ENCODE assay signal across 28 mouse cellular contexts in the genomic region with DNA sequence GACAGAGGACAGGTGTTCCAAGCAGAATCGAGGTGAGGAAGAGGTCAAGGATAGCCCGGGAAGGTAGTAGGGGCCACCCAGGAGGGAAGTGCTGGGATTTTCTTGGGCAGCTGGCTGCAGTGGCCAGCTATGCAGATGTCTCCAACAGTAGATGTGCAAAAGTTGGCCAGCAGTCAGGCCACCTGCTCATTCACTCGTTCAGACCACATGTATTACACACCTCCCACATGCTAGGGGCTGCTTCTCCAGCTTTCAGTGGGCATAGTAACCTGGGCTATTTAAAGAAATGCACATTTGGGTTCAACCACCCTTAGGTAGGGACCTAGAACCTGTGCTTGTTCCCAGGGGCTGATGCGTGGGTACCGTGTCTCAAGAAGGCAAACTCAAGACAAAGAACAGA. TPM values are rescaled to one million over a fixed set of nuclear protein-coding genes. Genes with fewer than 3 reads are reported as not detected.
"Had no signal": no experiment of that assay in that cellular context is flagged by ENCODE, and none has a peak within 500 bp of the region (broad histone marks: within the 10 kb centered on the region; RNA-seq: fewer than 3 reads in every experiment).

No protein-coding gene starts in this region.

- H3K36me3 ChIP-seq: hindbrain, embryonic 15.5 days had no signal

- H3K9ac ChIP-seq: hindbrain, embryonic 15.5 days; kidney, embryonic 15.5 days; limb, embryonic 13.5 days; limb, embryonic 15.5 days; liver, embryonic 12.5 days; liver, embryonic 14.5 days had no signal

- ATAC-seq: hindbrain, postnatal 0 days; intestine, embryonic 16.5 days; liver, embryonic 12.5 days had no signal

- H3K27ac ChIP-seq: heart, embryonic 10.5 days; hindbrain, embryonic 13.5 days; hindbrain, embryonic 15.5 days; hindbrain, postnatal 0 days; kidney, embryonic 15.5 days; kidney, postnatal 0 days; limb, embryonic 13.5 days; limb, embryonic 15.5 days; liver, embryonic 12.5 days; liver, embryonic 14.5 days had no signal

- H3K27me3 ChIP-seq: hindbrain, embryonic 13.5 days; hindbrain, embryonic 15.5 days; kidney, embryonic 15.5 days; limb, embryonic 13.5 days; limb, embryonic 15.5 days; liver, embryonic 12.5 days had no signal

- H3K4me3 ChIP-seq: heart, embryonic 10.5 days; hindbrain, embryonic 13.5 days; hindbrain, embryonic 15.5 days; kidney, embryonic 15.5 days; limb, embryonic 13.5 days; limb, embryonic 15.5 days; liver, embryonic 12.5 days had no signal

- H3K9me3 ChIP-seq: heart, embryonic 10.5 days; hindbrain, embryonic 13.5 days; hindbrain, embryonic 15.5 days; kidney, embryonic 15.5 days; limb, embryonic 13.5 days; limb, embryonic 15.5 days; liver, embryonic 12.5 days had no signal

- H3K4me2 ChIP-seq: hindbrain, embryonic 13.5 days; hindbrain, embryonic 15.5 days; kidney, embryonic 15.5 days; limb, embryonic 13.5 days; limb, embryonic 15.5 days; liver, embryonic 12.5 days had no signal

- DNase-seq: gastrocnemius, postnatal 14 days; gastrocnemius, postnatal 36 days; heart, adult 18-20 months; heart, postnatal 10 days; kidney, adult 11 months; kidney, adult 2 months; kidney, adult 9 months; kidney, postnatal 14 days; kidney, postnatal 36 days; layer of hippocampus, adult 9-11 months; layer of hippocampus, postnatal 36 days; left cerebral cortex, postnatal 4 days had no signal

RNA-seq across cellular contexts. Expression of a gene that starts 9.6 kb away (rescaled TPM):
- total RNA-seq: gastrocnemius, adult 18-20 months; gastrocnemius, adult 8-10 months; gastrocnemius, postnatal 14 days; gastrocnemius, postnatal 36 days; heart, adult 18-20 months; heart, adult 8-10 months; heart, postnatal 25 days had no signal
- polyA plus RNA-seq: large intestine, adult 2 months had no signal
